Mouse (Mus musculus) cerebellum, adult 9-11 months (tissue): ENCODE results near the gene Acbd7.

Experiments used
- DNase-seq: peaks from one replicate; pipeline ENCODE4 v3.0.0; 2022

The Acbd7 gene

DNA sequence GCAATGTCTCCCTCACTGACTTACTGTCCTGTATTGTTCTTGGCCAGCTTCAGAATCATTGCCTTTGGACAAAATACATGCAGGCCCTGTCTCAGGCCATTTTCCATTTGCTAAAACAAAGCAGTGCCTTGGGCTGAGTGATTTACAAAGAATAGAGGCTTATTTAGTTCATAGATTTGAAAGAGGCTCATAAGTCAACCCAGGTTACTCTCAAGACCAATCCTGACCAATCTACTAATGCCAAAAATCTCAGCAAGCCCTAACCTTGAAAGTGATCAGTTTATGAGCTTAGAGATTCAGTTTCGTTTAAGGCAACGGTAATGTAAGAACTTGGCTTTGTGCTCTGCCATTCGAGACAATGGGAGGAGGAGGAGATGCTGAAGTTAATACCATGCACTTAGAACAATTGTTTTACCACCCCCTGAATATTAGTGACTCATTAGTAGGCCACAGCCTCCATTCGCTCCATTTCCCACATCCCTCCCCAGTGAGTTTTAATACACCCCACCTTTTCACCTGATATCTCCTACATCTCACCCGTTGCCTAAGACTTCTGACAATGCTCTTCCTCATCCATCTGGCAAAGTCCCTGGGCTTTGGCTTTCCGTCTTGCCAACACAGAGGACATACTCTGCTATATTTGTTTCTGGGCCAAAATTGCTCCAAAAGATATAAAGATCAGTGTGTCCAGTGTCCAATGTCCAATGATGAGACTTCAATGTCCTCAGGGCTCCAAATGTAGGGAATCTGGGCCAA, 51.3 kb downstream of the Acbd7 start:
- no peak for DNase-seq
